Mouse (Mus musculus) T-helper 17 cell (primary cell): ENCODE data around the gene Gipc3.

Experiments
- in situ Hi-C, 2 experiments: fragments of 300-600 bp; cut with MboI, MseI; formaldehyde crosslinking; loops; 1 replicate in 1 of 2; 2 replicates in 1 of 2; pipeline ENCODE4 v1.15.1; 2025; ENCODE audit warnings: high pct_unique_total_duplicates in 2 of 2

The Gipc3 gene

DNA sequence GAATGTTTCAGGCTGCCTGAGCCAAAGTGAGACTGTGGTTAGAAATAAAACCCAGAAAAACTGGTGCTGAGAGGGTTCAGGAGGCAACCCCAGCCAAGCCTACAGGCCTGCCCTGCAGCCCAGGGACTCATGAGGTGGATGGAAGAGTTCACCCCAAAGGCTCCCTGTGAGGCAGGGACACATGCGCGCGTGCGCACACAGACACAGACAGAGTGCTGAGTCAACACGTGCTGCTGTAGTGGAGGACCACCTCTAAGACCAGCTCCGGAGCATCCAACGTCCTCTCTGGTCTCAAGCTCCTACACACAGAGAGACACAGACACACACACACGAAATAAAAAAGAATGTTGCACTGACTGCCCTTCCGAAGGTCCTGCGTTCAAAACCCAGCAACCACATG lies 32.3 kb upstream of the Gipc3 start:
- in situ Hi-C loops: no loop called here

- in situ Hi-C loops: no loop called here
Measured at GRCm38 (mm10) chr10:81367207-81367495, 24.1 kb upstream of the Gipc3 start.

DNA sequence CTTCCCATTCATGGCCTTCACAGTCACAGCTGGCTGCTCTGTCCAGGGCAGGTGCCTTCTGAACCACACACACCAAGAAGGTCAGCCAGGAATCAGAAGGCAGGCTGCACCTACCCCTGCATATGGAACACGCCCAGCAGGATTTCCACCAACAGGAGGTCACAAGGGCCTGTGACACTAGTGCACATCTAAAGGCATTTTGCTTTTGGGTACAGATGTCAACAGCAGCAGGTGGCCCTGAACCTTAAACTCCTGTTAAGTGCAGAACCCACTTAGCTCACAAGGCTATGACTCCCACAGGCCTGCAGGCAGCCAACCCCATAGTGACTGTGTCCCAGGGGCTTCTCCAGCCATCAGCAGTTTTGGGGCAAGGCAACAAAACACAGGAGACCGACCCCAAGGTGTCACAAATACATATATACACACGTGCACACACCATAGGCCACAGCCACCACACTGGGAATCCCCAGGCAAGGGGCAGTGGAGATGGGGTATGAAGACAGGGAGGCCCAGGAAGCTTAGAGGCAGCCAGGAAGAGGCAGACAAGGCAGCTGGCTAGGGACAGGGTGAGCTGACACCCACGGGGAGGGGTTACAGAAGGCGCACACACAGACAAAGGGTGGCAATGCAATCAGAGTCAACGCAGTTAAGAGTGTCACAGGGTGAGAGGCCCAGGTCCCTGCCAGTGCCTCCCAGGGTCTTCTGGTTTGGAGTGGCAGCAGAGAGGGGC lies 23.6 kb upstream of the Gipc3 start:
- in situ Hi-C loops: no loop called here

- in situ Hi-C loops: no loop called here
Measured at GRCm38 (mm10) chr10:81365672-81366476, 22.8 kb upstream of the Gipc3 start, which contains the start of gene 4930404N11Rik. Gene 4930404N11Rik, minus strand, starts transcription at chr10:81365816.

GRCm38 (mm10) chr10:81365073-81365472 lies 22.0 kb upstream of the Gipc3 start:
- in situ Hi-C loops: no loop called here

GRCm38 (mm10) chr10:81364666-81365065 lies 21.6 kb upstream of the Gipc3 start:
- in situ Hi-C loops: no loop called here

- in situ Hi-C loops: no loop called here
Measured at GRCm38 (mm10) chr10:81363436-81364346, 20.6 kb upstream of the Gipc3 start.

- in situ Hi-C loops: no loop called here
Measured at GRCm38 (mm10) chr10:81362336-81362949, 19.4 kb upstream of the Gipc3 start.

GRCm38 (mm10) chr10:81360721-81361120 lies 17.7 kb upstream of the Gipc3 start:
- in situ Hi-C loops: no loop called here

- in situ Hi-C loops: no loop called here
Measured at GRCm38 (mm10) chr10:81358841-81359240, 15.8 kb upstream of the Gipc3 start.

- in situ Hi-C loops: no loop called here
Measured at GRCm38 (mm10) chr10:81358209-81358608, 15.1 kb upstream of the Gipc3 start.

GRCm38 (mm10) chr10:81356991-81357844 lies 14.2 kb upstream of the Gipc3 start, which contains the start of gene Mfsd12:
Gene Mfsd12, plus strand, starts transcription at chr10:81357491.
- in situ Hi-C loops: no loop called here

DNA sequence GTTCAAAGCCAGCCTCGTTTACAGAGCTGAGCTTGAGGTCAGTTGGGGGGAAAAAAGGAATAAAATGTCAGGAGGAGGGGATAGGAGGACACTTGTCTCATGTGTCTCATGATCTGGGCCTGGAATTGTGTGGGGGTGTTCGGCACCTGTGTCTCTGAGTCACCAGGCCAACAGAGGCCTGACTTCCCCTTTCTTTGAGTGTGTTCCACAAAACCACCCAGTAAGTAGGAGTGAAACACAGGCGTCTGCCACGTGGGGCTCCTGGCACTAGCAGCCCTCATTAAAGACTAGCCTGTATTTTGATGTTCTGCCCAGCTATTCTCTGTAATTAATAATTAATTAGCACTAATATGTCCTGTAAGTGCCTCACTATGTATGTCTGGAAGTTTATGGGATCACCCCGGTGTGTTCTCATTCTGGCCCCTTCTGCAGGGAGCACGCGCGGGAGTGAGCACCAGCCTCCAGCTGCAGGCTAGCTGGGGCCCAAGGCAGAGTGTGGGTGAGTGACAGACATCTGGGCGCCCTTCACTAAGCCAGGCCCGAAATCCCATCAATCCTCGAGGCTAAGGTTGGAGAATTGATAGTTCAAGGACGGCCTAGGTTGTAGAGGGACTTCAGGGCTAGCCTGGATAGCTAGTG lies 13.4 kb upstream of the Gipc3 start:
- in situ Hi-C loops: no loop called here

DNA sequence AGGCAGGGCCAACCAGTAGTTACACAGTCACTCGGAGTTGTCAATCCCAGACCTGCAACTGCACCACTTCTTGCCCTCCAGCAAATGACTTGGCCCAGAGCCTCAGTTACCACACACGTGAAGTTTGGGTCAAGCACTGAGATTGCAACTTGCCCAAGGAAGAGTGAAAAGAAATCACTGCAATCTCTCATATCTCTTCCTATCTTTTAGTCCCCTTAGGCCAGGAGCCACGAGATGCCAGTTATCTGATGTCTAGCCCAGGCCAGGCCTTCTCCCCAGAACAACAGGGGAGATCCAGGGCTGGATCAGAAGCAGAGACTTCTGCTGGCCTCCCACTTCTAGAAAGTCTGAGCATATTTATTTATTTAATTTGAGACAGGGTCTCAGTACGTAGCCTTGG lies 12.5 kb upstream of the Gipc3 start:
- in situ Hi-C loops: no loop called here

DNA sequence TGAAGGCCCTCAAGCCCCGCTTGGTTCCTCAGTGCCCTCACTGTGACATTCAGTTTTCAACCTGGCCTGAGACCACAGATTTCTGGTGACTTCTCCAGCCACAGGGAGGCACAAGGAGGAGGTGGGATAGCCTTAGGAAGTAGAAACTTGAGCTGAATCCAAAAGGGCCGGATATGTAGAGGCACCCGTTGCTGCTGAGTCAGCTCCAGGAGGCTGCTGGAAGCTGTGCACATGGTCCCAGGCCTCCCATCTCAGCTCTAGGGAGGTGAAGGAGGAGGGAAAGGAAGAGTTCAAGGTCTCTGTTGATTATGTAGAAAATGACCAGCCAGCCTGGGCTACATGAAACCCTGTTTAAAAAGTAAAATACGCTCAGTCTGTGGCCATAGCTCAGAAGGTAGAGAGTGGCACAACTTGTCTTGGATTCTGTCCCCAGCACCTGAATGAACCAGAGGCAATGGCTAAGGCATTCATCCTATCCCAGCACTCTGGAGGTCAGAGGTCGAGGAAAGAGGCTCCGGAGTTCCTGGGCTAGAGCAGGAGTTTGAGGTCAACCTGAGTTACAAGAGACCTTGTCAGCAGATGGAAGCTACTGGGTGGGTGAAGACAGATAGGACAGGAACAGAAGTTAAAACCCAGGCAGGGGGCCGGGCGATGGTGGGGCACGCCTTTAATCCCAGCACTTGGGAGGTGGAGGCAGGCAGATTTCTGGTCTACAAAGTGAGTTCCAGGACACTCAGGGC lies 11.8 kb upstream of the Gipc3 start:
- in situ Hi-C loops: no loop called here

GRCm38 (mm10) chr10:81351678-81352291 lies 8.7 kb upstream of the Gipc3 start:
- in situ Hi-C loops: no loop called here

DNA sequence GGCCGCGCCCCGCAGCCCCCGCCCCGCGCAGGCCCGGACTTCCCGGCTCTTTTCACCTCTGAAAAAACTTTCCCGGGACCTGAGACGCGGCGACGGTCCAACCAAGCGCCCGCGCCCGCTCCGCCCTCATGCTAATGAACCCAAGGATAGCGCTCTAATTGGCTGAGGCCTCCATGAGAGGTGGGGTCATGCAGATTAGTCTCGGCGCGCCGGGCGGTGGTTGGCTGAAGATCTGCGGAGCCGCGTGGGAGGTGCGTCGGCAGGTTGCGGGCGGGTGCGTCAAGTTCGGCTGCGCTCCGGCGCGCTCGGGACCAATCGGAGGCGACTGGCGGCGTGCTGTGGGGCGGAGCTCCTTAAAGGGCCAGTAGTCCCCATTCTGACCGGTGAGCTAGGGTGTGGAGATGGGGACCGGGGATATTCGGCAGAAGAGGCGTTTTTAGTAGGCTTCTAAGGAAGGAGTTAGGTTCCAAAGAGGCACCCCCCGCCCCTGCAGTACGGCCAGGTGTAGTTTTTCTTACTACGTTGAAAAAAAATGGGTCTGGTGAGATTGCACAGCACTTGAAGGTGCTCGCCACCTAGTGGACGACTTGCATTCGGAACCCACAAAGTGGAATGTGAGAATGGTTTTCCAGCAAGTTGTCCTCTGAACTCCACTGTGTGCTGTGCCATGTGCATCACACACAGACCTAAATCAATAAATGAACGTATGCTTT lies 7.4 kb upstream of the Gipc3 start, which contains the start of gene Hmg20b:
TSS of gene Hmg20b (minus strand) at position 130 of the 713 bp plus-strand sequence.
- in situ Hi-C loops: no loop called here

DNA sequence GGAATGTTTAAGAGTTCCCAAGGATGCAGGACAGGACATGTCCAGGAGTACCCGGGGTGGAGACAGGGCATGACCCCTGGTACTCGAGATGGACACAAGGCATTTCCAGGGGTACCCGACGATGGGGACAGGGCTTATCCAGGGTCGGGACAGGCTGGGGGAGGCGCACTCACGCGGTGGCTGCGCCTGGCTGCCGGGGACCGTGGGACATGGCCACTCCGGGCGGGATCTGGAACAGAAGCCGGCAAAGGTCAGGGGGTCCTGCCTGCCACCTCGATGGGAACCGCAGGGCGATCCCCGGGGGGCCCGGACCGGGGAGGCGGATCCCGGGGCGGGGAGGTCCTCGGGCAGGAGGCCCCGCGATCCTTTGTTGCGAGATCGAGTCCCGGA lies 6.9 kb upstream of the Gipc3 start:
- in situ Hi-C loops: loop anchor here (5.0 to 10.0 kb wide), 2 partner anchors 48 to 65 kb away; no protein-coding TSS in a partner anchor
